Mouse (Mus musculus) lung, adult 2 months (tissue): ENCODE measurements at regions not wholly inside any gene's neighbourhood (a gene's known extent, or its start where the extent isn't known, plus 50 kb on each side); places are given as distances from the start of the nearest gene placed in this dataset.

Source experiments
- CTCF ChIP-seq: fragments of 200-500 bp; IDR thresholded peaks from 2 replicates; pipeline ENCODE4 v1.5.1; 2011; ENCODE audit warnings: mild to moderate bottlenecking, low read length, control low read depth; ENCODE audit not compliant: insufficient read depth
- POLR2A ChIP-seq: fragments of 200-500 bp; IDR thresholded peaks from 2 replicates; pipeline ENCODE4 v1.6.1; 2011; ENCODE audit warnings: low read depth, mild to moderate bottlenecking, control low read depth, low read length, borderline replicate concordance; ENCODE audit errors: extremely low read depth

- TF ChIP-seq CTCF (no peak), POLR2A (no peak)
Observed at GRCm38 (mm10) chr3:9347446-9347860, 262.4 kb downstream of the Zfp704 start.
